Mouse (Mus musculus): ENCODE measurements around the gene Slpi.

- TF ChIP-seq CTCF (IDR thresholded peaks at IDR 0.05; ENCODE audit: control insufficient read depth, insufficient read depth, insufficient read length), result no peak
- TF ChIP-seq MYOD1 (IDR thresholded peaks at IDR 0.05; ENCODE audit: control insufficient read depth, insufficient read length, low read depth), result no peak
- no peak for TF ChIP-seq CEBPB (IDR thresholded peaks at IDR 0.05; ENCODE audit: low read depth)
Measured at GRCm38 (mm10) chr2:164421979-164422378, 33.1 kb upstream of the Slpi start.
